Mouse (Mus musculus) heart, postnatal 4 days (tissue): Measurements from ENCODE around the gene Aars2. TPM values are rescaled to one million over a fixed set of nuclear protein-coding genes. Genes with fewer than 3 reads are reported as not detected.
A peak's percentile ranks its signal among the peaks of the same experiment; 100 is the strongest.

ENCODE experiments used
- DNase-seq: peaks from one replicate; pipeline ENCODE4 v3.0.0; 2021
- total RNA-seq, 2 experiments: library from RNA; stranded (reverse); gene quantifications; 2 replicates each; pipeline ENCODE4 v1.2.3; 2021

The Aars2 gene
- total RNA-seq: 10 to 100 TPM; 21.5 to 21.9 TPM

- DNase-seq: peak; percentile 97
Measured at GRCm38 (mm10) chr17:45506700-45507189, at the start of gene Aars2. Gene Aars2 (plus strand): TSS chr17:45506841.

- no peak for DNase-seq
Measured at GRCm38 (mm10) chr17:45457487-45457886, 49.2 kb upstream of the Aars2 start.

- DNase-seq: no peak
Measured at GRCm38 (mm10) chr17:45458516-45458915, 48.1 kb upstream of the Aars2 start.

GRCm38 (mm10) chr17:45459062-45459461 lies 47.6 kb upstream of the Aars2 start:
- no peak for DNase-seq

- no peak for DNase-seq
Measured at GRCm38 (mm10) chr17:45462506-45462905, 44.1 kb upstream of the Aars2 start.

GRCm38 (mm10) chr17:45464255-45464654 lies 42.4 kb upstream of the Aars2 start:
- DNase-seq: no peak

GRCm38 (mm10) chr17:45466701-45467100 lies 39.9 kb upstream of the Aars2 start:
- DNase-seq: no peak

- no peak for DNase-seq
Measured at GRCm38 (mm10) chr17:45468302-45468701, 38.3 kb upstream of the Aars2 start.

GRCm38 (mm10) chr17:45470726-45471125 lies 35.9 kb upstream of the Aars2 start:
- DNase-seq: no peak

- DNase-seq: no peak
Measured at GRCm38 (mm10) chr17:45473667-45474066, 33.0 kb upstream of the Aars2 start.

GRCm38 (mm10) chr17:45474146-45474545 lies 32.5 kb upstream of the Aars2 start:
- DNase-seq: no peak

- peak; percentile 58 for DNase-seq
Measured at GRCm38 (mm10) chr17:45474669-45475465, 31.8 kb upstream of the Aars2 start, which contains the start of gene Spats1. Gene Spats1 (minus strand): TSS chr17:45475415.

GRCm38 (mm10) chr17:45478234-45478825 lies 28.3 kb upstream of the Aars2 start:
- DNase-seq: peak; percentile 88

GRCm38 (mm10) chr17:45480429-45480828 lies 26.2 kb upstream of the Aars2 start:
- no peak for DNase-seq

GRCm38 (mm10) chr17:45485581-45485980 lies 21.1 kb upstream of the Aars2 start:
- no peak for DNase-seq

- no peak for DNase-seq
Measured at GRCm38 (mm10) chr17:45487216-45487615, 19.4 kb upstream of the Aars2 start.

GRCm38 (mm10) chr17:45488321-45489254 lies 18.1 kb upstream of the Aars2 start:
- no peak for DNase-seq

- no peak for DNase-seq
Measured at GRCm38 (mm10) chr17:45489736-45490135, 16.9 kb upstream of the Aars2 start.

GRCm38 (mm10) chr17:45490532-45491154 lies 16.0 kb upstream of the Aars2 start:
- DNase-seq: no peak

- no peak for DNase-seq
Measured at GRCm38 (mm10) chr17:45495398-45495797, 11.2 kb upstream of the Aars2 start.

GRCm38 (mm10) chr17:45498397-45498796 lies 8.2 kb upstream of the Aars2 start:
- DNase-seq: no peak

- DNase-seq: no peak
Measured at GRCm38 (mm10) chr17:45499516-45499915, 7.1 kb upstream of the Aars2 start.
